Mouse (Mus musculus) brain, embryonic 14.5 days (tissue): ENCODE measurements around the gene AU021092.

ENCODE experiments used
- CTCF ChIP-seq: fragments of 200-500 bp; IDR thresholded peaks from 2 replicates; pipeline ENCODE4 v1.5.1; 2012; ENCODE audit warnings: inconsistent platforms, mild to moderate bottlenecking, moderate library complexity, borderline replicate concordance; ENCODE audit not compliant: insufficient read depth, insufficient read length; ENCODE audit errors: extremely low read depth
- POLR2A ChIP-seq: fragments of 200-500 bp; IDR thresholded peaks from 2 replicates; pipeline ENCODE4 v1.6.1; 2012; ENCODE audit warnings: mild to moderate bottlenecking, inconsistent platforms, borderline replicate concordance; ENCODE audit not compliant: poor library complexity, insufficient read depth, insufficient read length, severe bottlenecking; ENCODE audit errors: extremely low read depth

- TF ChIP-seq CTCF (no peak), POLR2A (no peak)
These were observed 53.3 kb downstream of the AU021092 start for GRCm38 (mm10) chr16:5168829-5169228.
